Mouse (Mus musculus) kidney, postnatal 25 days (tissue): ENCODE data around the gene Tnfsf11.
A peak's percentile ranks its signal among the peaks of the same experiment; 100 is the strongest.

ENCODE experiments used
- DNase-seq, 2 experiments: peaks; one replicate each; pipeline ENCODE4 v3.0.0; 2021; ENCODE audit warnings: mixed read lengths in 2 of 2

Tnfsf11 gene

DNA sequence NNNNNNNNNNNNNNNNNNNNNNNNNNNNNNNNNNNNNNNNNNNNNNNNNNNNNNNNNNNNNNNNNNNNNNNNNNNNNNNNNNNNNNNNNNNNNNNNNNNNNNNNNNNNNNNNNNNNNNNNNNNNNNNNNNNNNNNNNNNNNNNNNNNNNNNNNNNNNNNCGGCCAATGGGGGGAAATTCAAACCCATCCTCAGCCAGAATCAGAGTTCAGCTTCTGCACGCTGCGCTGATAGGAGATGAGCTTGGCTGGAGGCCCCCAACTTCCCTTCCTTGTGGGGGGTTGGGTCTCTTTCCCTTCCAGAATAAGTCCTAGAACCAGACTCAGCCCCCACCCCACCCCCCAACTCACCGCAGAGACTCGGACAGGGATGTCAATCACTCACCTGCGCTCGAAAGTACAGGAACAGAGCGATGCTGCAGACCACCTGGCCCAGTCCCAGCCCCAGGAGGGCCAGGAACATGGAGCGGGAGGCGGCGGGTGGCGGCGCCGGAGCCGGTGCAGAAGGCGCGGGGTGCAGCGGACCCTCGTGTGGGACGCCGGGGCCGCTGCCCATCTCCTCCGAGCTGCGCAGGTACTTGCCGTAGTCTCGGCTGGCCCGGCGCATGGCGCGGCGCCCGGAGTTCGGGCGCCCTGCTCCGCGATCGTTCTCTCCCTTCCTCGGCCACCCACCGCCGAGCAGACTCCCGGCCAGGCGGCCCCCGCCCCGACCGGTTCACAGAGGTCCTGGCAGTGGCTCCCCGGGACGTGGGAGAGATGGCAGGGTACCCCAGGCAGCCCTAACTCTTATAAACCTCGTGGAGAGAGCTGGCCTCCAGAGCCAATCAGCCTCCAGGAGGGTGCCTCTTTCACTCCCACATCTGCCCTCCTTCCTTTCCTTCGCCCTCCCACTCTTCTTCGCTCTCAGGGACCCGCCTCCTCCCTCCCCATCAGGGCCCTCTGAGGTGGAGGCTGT is at the start of gene Tnfsf11:
Gene Tnfsf11 (minus strand): TSS at position 758 of the 952 bp plus-strand sequence.
- no peak for DNase-seq

- no peak for DNase-seq
Observed at GRCm38 (mm10) chr14:78356764-78357163, 48.9 kb upstream of the Tnfsf11 start.

GRCm38 (mm10) chr14:78355381-78355780 is 47.5 kb upstream of the Tnfsf11 start:
- DNase-seq = no peak

DNA sequence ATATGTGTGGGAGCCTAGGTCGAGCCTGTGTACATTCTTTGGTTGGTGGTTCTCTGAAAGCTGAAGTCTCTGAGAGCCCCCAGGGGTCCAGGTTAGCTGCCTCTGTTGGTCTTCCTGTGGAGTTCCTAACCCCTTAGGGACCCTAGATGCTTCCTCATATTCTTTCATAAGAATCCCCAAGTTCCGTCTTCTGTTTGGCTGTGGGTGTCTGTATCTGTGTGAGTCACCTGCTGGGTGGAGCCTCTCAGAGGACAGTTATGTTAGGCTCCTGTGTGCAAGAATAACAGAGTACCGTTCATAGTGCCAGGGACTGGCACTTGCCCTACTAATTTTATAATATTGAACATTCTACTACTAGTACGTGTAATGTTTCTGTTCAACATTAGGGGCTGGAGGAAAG is 45.0 kb upstream of the Tnfsf11 start:
- no peak for DNase-seq

DNA sequence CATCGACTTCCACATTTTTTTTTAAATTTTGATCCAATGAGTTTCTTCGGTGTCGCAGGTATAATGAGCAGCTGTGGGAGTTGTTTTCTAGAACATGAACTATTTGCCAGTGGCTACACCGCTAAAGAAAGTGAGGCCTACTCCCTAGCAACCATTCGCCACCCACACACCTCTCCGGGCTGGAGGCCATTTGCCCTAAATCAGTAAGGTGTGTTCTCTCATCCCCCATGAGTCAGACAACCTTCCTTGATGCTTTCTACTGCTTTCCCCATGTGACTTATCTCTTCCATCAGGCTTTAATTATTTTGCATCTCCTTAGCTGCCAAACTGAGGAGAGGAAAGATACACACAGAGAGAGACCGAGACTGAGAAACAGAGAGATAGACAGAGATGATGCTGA is 43.7 kb upstream of the Tnfsf11 start:
- no peak for DNase-seq

GRCm38 (mm10) chr14:78347715-78348114 is 39.9 kb upstream of the Tnfsf11 start:
- DNase-seq = no peak

- DNase-seq = no peak
Observed at GRCm38 (mm10) chr14:78343007-78343406, 35.2 kb upstream of the Tnfsf11 start.

- DNase-seq = no peak
Observed at GRCm38 (mm10) chr14:78342146-78342545, 34.3 kb upstream of the Tnfsf11 start.

- peak in 1 of 2 experiments; percentile 16 for DNase-seq
Observed at GRCm38 (mm10) chr14:78333341-78333740, 25.5 kb upstream of the Tnfsf11 start.

DNA sequence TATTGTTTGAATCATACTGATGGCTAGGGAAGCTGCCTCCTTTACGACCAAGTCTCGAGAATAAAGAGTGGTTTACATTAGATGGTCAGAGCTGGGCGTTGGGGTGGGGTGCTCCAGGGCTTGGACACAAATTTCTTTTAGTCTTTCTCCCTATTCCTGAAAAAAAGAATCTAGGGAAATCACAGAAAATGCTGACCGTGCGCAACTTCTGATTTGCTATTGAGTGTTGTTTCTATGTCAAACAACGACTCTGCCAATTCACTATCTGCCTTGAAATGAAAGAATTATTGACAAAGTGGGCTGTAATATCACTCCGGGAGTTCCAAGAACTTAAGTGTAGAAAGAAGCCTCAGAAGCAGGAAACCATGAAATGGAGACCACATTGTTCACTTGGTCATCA is 23.5 kb upstream of the Tnfsf11 start:
- DNase-seq = no peak

- no peak for DNase-seq
Observed at GRCm38 (mm10) chr14:78330576-78331300, 22.9 kb upstream of the Tnfsf11 start.

GRCm38 (mm10) chr14:78329765-78330451 is 22.1 kb upstream of the Tnfsf11 start:
- DNase-seq = no peak

GRCm38 (mm10) chr14:78323356-78323755 is 15.5 kb upstream of the Tnfsf11 start:
- no peak for DNase-seq

DNA sequence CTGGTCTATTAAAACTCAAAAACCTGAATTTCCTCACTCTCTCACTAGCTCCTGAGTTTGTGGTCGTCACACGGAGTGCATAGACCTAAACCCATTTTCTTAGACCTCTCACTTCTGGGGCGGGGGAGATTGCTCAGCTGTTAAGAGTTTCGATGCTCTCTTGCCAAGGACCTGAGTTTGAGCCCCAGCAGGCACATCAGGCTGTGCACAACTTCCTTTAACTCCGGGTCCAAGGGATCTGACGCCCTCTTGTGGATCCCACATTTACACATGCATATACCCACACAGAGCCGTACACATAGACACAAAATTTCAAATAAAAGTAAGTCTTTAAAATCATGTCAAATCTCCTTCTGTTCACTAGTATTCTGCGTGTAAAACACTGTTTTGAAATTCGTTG is 15.1 kb upstream of the Tnfsf11 start:
- DNase-seq = no peak

DNA sequence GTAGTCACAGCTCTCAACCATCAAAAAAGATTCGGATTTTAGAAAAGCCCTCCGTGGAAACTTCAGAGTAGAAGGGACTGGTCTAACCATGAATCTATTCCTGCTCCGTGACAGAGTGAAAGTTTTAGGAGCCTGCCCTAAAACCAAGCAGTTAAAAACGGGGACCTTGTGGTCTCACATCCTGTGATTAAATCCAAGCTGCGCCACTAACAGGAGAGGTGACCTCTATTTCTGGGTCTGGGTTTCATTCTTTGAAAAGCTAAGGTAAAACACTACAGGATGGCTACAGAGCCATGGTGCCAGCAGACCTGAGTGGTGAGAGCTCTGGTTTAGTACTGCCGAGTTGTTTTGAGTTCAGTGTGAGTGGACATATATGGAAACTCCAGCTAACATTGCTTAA is 12.4 kb upstream of the Tnfsf11 start:
- DNase-seq = no peak

GRCm38 (mm10) chr14:78319580-78319979 is 11.7 kb upstream of the Tnfsf11 start:
- DNase-seq = no peak

- no peak for DNase-seq
Observed at GRCm38 (mm10) chr14:78319000-78319399, 11.2 kb upstream of the Tnfsf11 start.

DNA sequence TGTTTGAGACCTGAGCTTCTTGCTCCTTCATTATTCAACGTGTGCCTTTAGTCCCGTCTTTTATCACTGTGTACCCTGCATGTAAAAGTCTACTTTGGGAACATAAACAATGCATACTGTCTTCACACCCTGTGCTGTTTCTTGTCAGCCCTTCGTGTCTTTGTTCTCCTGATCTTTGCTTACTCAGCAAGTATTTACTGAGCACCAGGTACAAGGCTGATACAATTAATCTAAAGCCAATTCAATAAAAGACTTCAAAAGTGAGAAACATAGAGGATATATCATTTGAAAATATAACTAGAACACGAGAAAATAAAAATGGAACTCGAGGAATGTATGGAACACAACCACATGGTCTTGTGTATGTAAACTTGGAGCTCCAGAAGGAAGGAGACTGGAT is 9.8 kb upstream of the Tnfsf11 start:
- no peak for DNase-seq

DNA sequence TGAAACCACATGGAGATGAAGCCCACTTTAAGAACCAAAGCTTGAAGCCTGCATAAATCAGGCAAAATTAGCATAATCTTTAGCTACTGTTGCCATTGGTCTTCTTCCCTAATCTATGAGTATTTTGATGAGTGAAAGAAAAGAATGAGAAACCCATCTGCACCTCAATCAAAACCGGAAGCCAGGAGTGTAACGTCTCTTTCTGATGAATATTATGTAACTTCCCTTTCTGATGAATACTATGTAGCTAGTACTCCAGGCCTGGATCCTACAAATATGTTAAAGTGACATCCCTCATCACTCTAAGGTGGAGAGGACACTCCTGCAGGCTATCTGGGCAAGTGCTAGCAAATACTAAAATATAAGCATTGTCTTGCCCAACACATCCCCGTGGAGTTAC is 6.9 kb downstream of the Tnfsf11 start:
- no peak for DNase-seq

DNA sequence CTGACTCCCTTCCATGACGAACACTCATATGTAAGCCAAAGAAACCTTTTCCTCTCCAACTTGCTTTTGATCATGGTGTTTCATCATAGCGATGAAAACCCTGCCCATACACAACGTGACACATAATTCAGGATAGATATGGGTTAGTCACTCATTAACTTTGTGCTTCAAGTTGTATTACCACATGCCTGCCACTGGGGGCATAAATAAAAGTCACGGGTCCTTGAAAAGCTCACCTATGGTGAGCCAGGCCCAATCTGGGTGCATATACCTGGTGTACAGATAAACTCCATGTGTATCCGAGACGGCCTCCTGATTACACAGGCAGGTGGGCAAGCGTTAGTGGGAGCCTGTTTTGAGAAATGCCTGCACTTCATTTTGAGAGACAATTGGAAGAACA is 15.2 kb downstream of the Tnfsf11 start:
- DNase-seq = no peak

GRCm38 (mm10) chr14:78289912-78290523 is 17.8 kb downstream of the Tnfsf11 start:
- no peak for DNase-seq

DNA sequence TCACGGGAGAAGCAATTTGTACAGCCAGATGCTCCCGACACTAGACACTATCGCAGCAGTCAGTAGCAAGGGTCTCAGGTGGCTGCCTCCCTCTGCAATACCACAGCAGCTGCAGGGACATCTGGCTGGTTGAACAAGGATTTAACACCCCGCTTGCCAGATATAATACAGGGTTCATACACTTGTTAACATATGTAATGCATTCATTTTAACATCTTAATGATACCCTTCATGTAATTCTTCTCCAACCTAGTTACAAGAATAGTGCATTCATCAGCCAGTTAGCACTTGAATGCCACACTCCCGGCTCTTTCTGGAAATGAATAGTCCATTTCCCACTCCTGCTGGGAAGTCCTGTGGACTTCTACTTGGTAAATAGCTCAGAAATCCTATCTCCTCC is 18.9 kb downstream of the Tnfsf11 start:
- no peak for DNase-seq
